Mouse (Mus musculus) cortical plate, adult 2 months (tissue): ENCODE measurements around the gene Hnrnpul1.

ENCODE experiments used
- CTCF ChIP-seq: fragments of 200-500 bp; IDR thresholded peaks from 2 replicates; pipeline ENCODE4 v1.5.1; 2011; ENCODE audit warnings: mild to moderate bottlenecking, control low read depth, low read length; ENCODE audit not compliant: insufficient read depth; ENCODE audit errors: extremely low read depth
- POLR2A ChIP-seq: fragments of 200-500 bp; IDR thresholded peaks from 2 replicates; pipeline ENCODE4 v1.6.1; 2011; ENCODE audit warnings: mild to moderate bottlenecking, low read length, control low read depth; ENCODE audit not compliant: insufficient read depth; ENCODE audit errors: extremely low read depth

DNA sequence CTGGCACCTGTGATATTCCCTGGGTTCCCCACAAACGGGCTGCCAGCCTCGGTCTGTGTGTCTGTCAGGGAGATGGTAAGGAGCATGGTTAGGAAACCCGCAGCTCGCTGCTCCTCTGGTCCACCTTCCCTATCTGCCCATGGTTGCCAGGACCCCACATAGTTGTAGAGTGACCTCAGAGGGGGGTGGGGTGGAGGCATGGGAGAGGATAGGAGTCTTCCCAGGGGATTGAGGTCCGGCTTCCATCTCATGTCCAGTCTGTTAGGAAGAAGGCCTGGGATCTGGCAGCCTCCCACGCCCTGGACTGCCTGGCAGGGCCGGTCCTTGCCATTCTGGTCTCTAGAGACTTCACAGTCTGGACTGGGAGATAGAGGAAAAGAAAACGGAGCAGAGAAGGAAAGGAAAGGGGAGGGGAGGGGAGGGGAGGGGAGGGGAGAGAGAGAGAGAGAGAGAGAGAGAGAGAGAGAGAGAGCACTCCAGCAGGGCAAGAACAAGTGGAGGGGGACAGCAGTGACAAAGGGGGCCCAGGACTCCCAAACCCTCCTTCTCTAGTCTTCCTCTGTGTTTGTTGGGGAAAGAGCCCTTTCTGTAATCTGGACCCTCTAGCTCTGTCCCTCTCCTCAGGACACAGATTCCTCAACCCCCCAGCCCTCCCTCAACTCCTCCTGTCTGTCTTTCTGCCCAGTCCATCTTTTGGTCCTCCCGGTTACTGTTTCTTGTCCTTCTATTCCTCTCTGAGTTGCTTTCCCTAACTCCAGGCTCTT lies 33.1 kb upstream of the Hnrnpul1 start:
- TF ChIP-seq CTCF (no peak), POLR2A (no peak)
